Mouse (Mus musculus): ENCODE measurements around the gene Grifin.

GRCm38 (mm10) chr5:140581569-140581968 lies 16.7 kb upstream of the Grifin start:
- TF ChIP-seq POLR2A (IDR thresholded peaks at IDR 0.05; ENCODE audit: borderline replicate concordance, extremely low read depth, low read depth, low read length) (no peak), CTCF (IDR thresholded peaks at IDR 0.05; ENCODE audit: insufficient read depth, low read length) (no peak)
